Mouse (Mus musculus) liver, adult 2 months (tissue): ENCODE results near the gene Zcchc12. TPM values are rescaled to one million over a fixed set of nuclear protein-coding genes. Genes with fewer than 3 reads are reported as not detected.

ENCODE experiments used
- DNase-seq: peaks from one replicate; pipeline ENCODE4 v3.0.0-alpha.2; 2011; ENCODE audit warnings: low read depth, low spot score; ENCODE audit errors: extremely low read depth
- H3K27ac ChIP-seq: fragments of 200-500 bp; replicated peaks from 2 replicates; pipeline ENCODE4 v1.5.1; 2012; ENCODE audit warnings: low read depth, mild to moderate bottlenecking, control low read depth, inconsistent platforms, low read length; ENCODE audit not compliant: insufficient read depth
- H3K27me3 ChIP-seq: fragments of 200-500 bp; 2 replicates; pipeline ENCODE4 v1.6.1; 2012; ENCODE audit warnings: mild to moderate bottlenecking, moderate library complexity, low read length, inconsistent platforms; ENCODE audit not compliant: control insufficient read depth, insufficient read depth
- H3K36me3 ChIP-seq: fragments of 200-500 bp; 2 replicates; pipeline ENCODE4 v1.6.1; 2012; ENCODE audit warnings: low read length, inconsistent platforms; ENCODE audit not compliant: control insufficient read depth, insufficient read depth
- H3K4me1 ChIP-seq: fragments of 200-500 bp; 2 replicates; pipeline ENCODE4 v1.6.1; 2011; ENCODE audit warnings: low read length; ENCODE audit not compliant: control insufficient read depth, insufficient read depth
- H3K4me3 ChIP-seq: fragments of 200-500 bp; 2 replicates; pipeline ENCODE4 v1.5.1; 2011; ENCODE audit warnings: low read depth, mild to moderate bottlenecking, control low read depth, low read length, moderate library complexity; ENCODE audit not compliant: insufficient read depth
- H3K79me2 ChIP-seq: fragments of 200-500 bp; 2 replicates; pipeline ENCODE4 v1.6.1; 2012; ENCODE audit warnings: inconsistent platforms, mild to moderate bottlenecking, low read length, moderate library complexity; ENCODE audit not compliant: control insufficient read depth, insufficient read depth
- H3K9ac ChIP-seq: fragments of 200-500 bp; 2 replicates; pipeline ENCODE4 v1.6.1; 2012; ENCODE audit warnings: low read depth, mild to moderate bottlenecking, control low read depth, inconsistent platforms, low read length
- CTCF ChIP-seq: fragments of 200-500 bp; IDR thresholded peaks from 2 replicates; pipeline ENCODE4 v1.5.1; 2011; ENCODE audit warnings: low read depth, low read length, control low read depth
- POLR2A ChIP-seq: fragments of 200-500 bp; IDR thresholded peaks from 2 replicates; pipeline ENCODE4 v1.6.1; 2011; ENCODE audit warnings: low read length, control low read depth; ENCODE audit not compliant: insufficient read depth; ENCODE audit errors: extremely low read depth
- WGBS: fragments of 180-500 bp; shearing (Covaris S2); methylation state at CpG from one replicate; pipeline ENCODE4 v1.1.7; 2018; 5-methylcytosine and 5-hydroxymethylcytosine counted together
- polyA plus RNA-seq: library from polyadenylated mRNA; depleted of rRNA; stranded (reverse); fragments of >200 nt; gene quantifications from 2 replicates; pipeline ENCODE4 v1.2.3, GENCODE M21; 2012; rRNA removed
- total RNA-seq: library from RNA; depleted of rRNA; stranded (reverse); fragments of >200 nt; gene quantifications from 2 replicates; pipeline ENCODE4 v1.2.3, GENCODE M21; 2014; rRNA removed

The Zcchc12 gene
- total and polyA plus RNA-seq, 2 experiments = not detected

DNA sequence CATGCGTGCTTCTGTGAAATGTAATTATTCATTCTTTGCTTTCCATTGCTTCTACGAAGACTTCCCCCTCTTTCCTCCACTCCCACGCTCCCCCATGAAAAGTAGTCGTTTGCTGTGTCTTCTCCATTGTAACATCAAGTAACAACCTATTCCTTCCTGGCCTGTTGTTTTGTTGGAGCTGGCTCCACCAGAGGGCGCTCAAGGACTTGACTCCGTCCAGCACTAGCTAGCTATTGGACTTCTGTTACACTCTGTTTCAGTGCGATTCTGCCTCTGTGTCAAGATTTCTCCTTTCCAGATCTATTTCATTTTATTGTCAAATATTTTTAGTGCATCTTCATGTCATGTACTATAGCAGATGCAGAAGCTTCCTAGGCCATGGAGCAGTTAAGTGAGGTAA is 30.1 kb downstream of the Zcchc12 start:
- TF ChIP-seq POLR2A (no peak), CTCF (peak; percentile 78)
- H3K4me1 ChIP-seq = no peaks in the 10 kb centered on the region
- no peaks in the 10 kb centered on the region for H3K79me2 ChIP-seq
- no peak overlapping the region for H3K9ac ChIP-seq
- peak; percentile 43 for DNase-seq
- H3K27me3 ChIP-seq = no peaks in the 10 kb centered on the region
- no peak overlapping the region for H3K27ac ChIP-seq
- no peaks in the 10 kb centered on the region for H3K36me3 ChIP-seq
- WGBS = 4% methylated on average over 7 of the region's 7 CpGs
- H3K4me3 ChIP-seq = no peak overlapping the region

DNA sequence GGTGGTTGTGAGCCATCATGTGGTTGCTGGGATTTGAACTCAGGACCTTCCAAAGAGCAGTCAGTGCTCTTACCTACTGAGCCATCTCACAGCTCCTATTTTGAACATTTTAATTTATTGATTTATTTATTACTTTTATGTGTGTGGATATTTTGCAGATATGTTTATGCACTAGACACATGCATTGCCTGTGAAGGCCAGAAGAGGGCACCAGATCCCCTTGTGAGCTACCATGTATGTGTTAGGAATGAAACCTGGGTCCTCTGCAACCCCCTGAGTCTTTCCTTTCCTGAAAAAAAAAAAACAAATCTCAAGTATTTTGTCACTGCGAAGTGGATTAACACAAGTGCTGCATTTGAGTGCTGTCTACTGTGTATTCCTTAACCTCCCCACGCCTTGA is 30.9 kb downstream of the Zcchc12 start:
- 50% methylated on average over 2 of the region's 2 CpGs for WGBS
- peak; percentile 23 for DNase-seq

GRCm38 (mm10) chrX:36228861-36229260 is 33.2 kb downstream of the Zcchc12 start:
- DNase-seq = peak; percentile 54
- H3K4me3 ChIP-seq = no peak overlapping the region
- H3K27ac ChIP-seq = no peak overlapping the region
- no peak overlapping the region for H3K9ac ChIP-seq
- TF ChIP-seq POLR2A (no peak), CTCF (no peak)
- no peaks in the 10 kb centered on the region for H3K4me1 ChIP-seq
- 22% methylated on average over 7 of the region's 7 CpGs for WGBS
- H3K36me3 ChIP-seq = no peaks in the 10 kb centered on the region
- H3K79me2 ChIP-seq = no peaks in the 10 kb centered on the region
- no peaks in the 10 kb centered on the region for H3K27me3 ChIP-seq

More for the DNA sequence above, 30.9 kb downstream of the Zcchc12 start:
- Histone ChIP-seq H3K4me1 (no peaks in the 10 kb centered on the region), H3K27ac (no peak overlapping the region), H3K79me2 (no peaks in the 10 kb centered on the region), H3K36me3 (no peaks in the 10 kb centered on the region), H3K27me3 (no peaks in the 10 kb centered on the region), H3K9ac (no peak overlapping the region), H3K4me3 (no peak overlapping the region)
- peak; percentile 48 for TF ChIP-seq CTCF
- no peak for TF ChIP-seq POLR2A

- no peak for DNase-seq
- H3K4me1 ChIP-seq = no peaks in the 10 kb centered on the region
- no peak overlapping the region for H3K4me3 ChIP-seq
- no peaks in the 10 kb centered on the region for H3K27me3 ChIP-seq
- H3K36me3 ChIP-seq = no peaks in the 10 kb centered on the region
- H3K9ac ChIP-seq = no peak overlapping the region
- WGBS = 85% methylated on average over 2 of the region's 2 CpGs
- H3K79me2 ChIP-seq = no peaks in the 10 kb centered on the region
- no peak overlapping the region for H3K27ac ChIP-seq
- no peak for TF ChIP-seq CTCF
- TF ChIP-seq POLR2A = no peak
Observed at GRCm38 (mm10) chrX:36229273-36229672, 33.6 kb downstream of the Zcchc12 start.

GRCm38 (mm10) chrX:36235652-36236051 is 39.9 kb downstream of the Zcchc12 start:
- DNase-seq = no peak
- 88% methylated on average over 6 of the region's 6 CpGs for WGBS
- no peaks in the 10 kb centered on the region for H3K4me1 ChIP-seq
- no peaks in the 10 kb centered on the region for H3K79me2 ChIP-seq
- H3K9ac ChIP-seq = no peak overlapping the region
- H3K27ac ChIP-seq = no peak overlapping the region
- H3K27me3 ChIP-seq = no peaks in the 10 kb centered on the region
- no peak overlapping the region for H3K4me3 ChIP-seq
- H3K36me3 ChIP-seq = no peaks in the 10 kb centered on the region
- TF ChIP-seq POLR2A = no peak
- no peak for TF ChIP-seq CTCF

Other genes starting within 250 kb of the Zcchc12 start
- 37.9 and 44.3 TPM in 2 replicates for gene Il13ra1, start 83.8 kb upstream of the Zcchc12 start, total RNA-seq
- gene Il13ra1, start 83.8 kb upstream of the Zcchc12 start, polyA plus RNA-seq = 7.1 and 7.3 TPM in 2 replicates
- gene Lonrf3, start 132.4 kb downstream of the Zcchc12 start, total RNA-seq = 2.8 and 3.9 TPM in 2 replicates
- gene Lonrf3, start 132.4 kb downstream of the Zcchc12 start, polyA plus RNA-seq = 1.8 and 2.5 TPM in 2 replicates
- gene Gm6268, start 205.4 kb downstream of the Zcchc12 start, total RNA-seq = not detected in 2 replicates
- not detected in 2 replicates for gene Gm6268, start 205.4 kb downstream of the Zcchc12 start, polyA plus RNA-seq